Mouse (Mus musculus): Measurements from ENCODE around the gene Faxc.

DNA sequence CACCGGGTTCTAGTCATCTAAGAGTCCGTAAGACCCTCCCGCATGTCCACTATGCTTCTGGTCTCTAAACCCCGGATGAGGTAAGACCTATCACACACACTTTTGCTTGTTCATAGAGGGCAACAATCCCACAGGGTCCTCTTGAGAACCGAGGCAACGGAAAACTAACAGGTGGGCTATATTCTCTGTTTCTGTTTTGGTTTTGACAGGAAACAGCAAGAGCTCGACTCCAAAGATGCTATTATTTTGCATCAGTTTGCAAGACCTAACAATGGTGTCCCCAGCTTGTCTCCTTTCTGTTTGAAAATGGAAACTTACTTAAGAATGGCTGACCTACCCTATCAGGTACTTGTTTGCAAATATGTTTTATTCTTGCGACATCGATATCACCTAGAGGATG, 5.3 kb downstream of the Faxc start:
- no peak for TF ChIP-seq POLR2A (IDR thresholded peaks at IDR 0.05; ENCODE audit: borderline replicate concordance, extremely low read depth, low read depth, low read length)
- TF ChIP-seq CTCF (IDR thresholded peaks at IDR 0.05; ENCODE audit: insufficient read depth, low read length): no peak

Measured in lung, adult 2 months (tissue).